ENCODE assay signal across 10 mouse cellular contexts in genomic region chr6:41091177-41091829, GRCm38 (mm10). TPM values are rescaled to one million over a fixed set of nuclear protein-coding genes. Genes with fewer than 3 reads are reported as not detected.
DNase-seq lines count a peak whose midpoint lies in the region; ATAC-seq and TF ChIP-seq lines count a peak whose summit lies in the region.
"Had no signal": no experiment of that assay in that cellular context is flagged by ENCODE, and none has a peak within 500 bp of the region (broad histone marks: within the 10 kb centered on the region; RNA-seq: fewer than 3 reads in every experiment).

No protein-coding gene starts in this region.

- 50% methylated on average over 4 of the region's 4 CpGs for WGBS in midbrain, postnatal 0 days

- no peak overlapping the region for H3K9ac ChIP-seq in midbrain, postnatal 0 days (replicated peaks; ENCODE audit: low read length, poor library complexity, severe bottlenecking)
- H3K9ac ChIP-seq: embryonic facial prominence, embryonic 15.5 days; limb, embryonic 12.5 days; stomach, embryonic 15.5 days had no signal

- peak; percentile 44 to 55 for DNase-seq in left cerebral cortex, adult 18-20 months (ENCODE audit: low spot score in 2 of 2)
- DNase-seq in left cerebral cortex, adult 8-10 months (ENCODE audit: low spot score in 2 of 2) = no peak
- peak; percentile 9 for DNase-seq in NIH3T3 (ENCODE audit: low read depth)
- peak; percentile 17 for DNase-seq in embryo, embryonic 9.5 days (ENCODE audit: extremely low spot score)
- DNase-seq in midbrain, postnatal 0 days (ENCODE audit: low spot score) = peak; percentile 58
- no peak for DNase-seq in cerebellum, adult 8-10 months
- DNase-seq in heart, postnatal 4 days = no peak

- no peaks in the 10 kb centered on the region for H3K9me3 ChIP-seq in midbrain, postnatal 0 days (ENCODE audit: low read length)
- H3K9me3 ChIP-seq: embryonic facial prominence, embryonic 15.5 days; limb, embryonic 12.5 days; stomach, embryonic 15.5 days had no signal

- H3K36me3 ChIP-seq in midbrain, postnatal 0 days (ENCODE audit: insufficient read depth, low read length) = no peaks in the 10 kb centered on the region
- H3K36me3 ChIP-seq: embryonic facial prominence, embryonic 15.5 days; limb, embryonic 12.5 days; stomach, embryonic 15.5 days had no signal

- H3K27ac ChIP-seq in midbrain, postnatal 0 days (ENCODE audit: low read depth, low read length) = no peak overlapping the region
- H3K27ac ChIP-seq: embryonic facial prominence, embryonic 15.5 days; limb, embryonic 12.5 days; stomach, embryonic 15.5 days had no signal

- no peak overlapping the region for H3K4me2 ChIP-seq in midbrain, postnatal 0 days (ENCODE audit: low read depth, low read length, poor library complexity, severe bottlenecking)
- H3K4me2 ChIP-seq: embryonic facial prominence, embryonic 15.5 days; limb, embryonic 12.5 days; stomach, embryonic 15.5 days had no signal

- ATAC-seq in midbrain, postnatal 0 days (ENCODE audit: low FRiP score) = no peak

- no peaks in the 10 kb centered on the region for H3K27me3 ChIP-seq in midbrain, postnatal 0 days (ENCODE audit: insufficient read depth, low read length)
- H3K27me3 ChIP-seq: embryonic facial prominence, embryonic 15.5 days; limb, embryonic 12.5 days; stomach, embryonic 15.5 days had no signal

- TF ChIP-seq CTCF in midbrain, postnatal 0 days (IDR thresholded peaks at IDR 0.05) = peak; percentile 63

- no peaks in the 10 kb centered on the region for H3K4me1 ChIP-seq in midbrain, postnatal 0 days (ENCODE audit: insufficient read depth, low read length)
- H3K4me1 ChIP-seq: embryonic facial prominence, embryonic 15.5 days; limb, embryonic 12.5 days; stomach, embryonic 15.5 days had no signal

- no peak overlapping the region for H3K4me3 ChIP-seq in midbrain, postnatal 0 days (ENCODE audit: low read depth, low read length)
- H3K4me3 ChIP-seq: embryonic facial prominence, embryonic 15.5 days; limb, embryonic 12.5 days; stomach, embryonic 15.5 days had no signal

RNA-seq across cellular contexts. Expression of gene 2210010C04Rik, which starts 56.0 kb away (rescaled TPM):
- total RNA-seq in left cerebral cortex, adult 18-20 months (2021) = not detected
- total RNA-seq in left cerebral cortex, adult 8-10 months (2022) = not detected
- total RNA-seq in midbrain, postnatal 0 days (2014; rRNA removed) = not detected in 2 replicates
- not detected in 2 replicates for polyA plus RNA-seq in midbrain, postnatal 0 days (2015; fragmentation: Nextera tagmentation; extraction: Ambion mirVana)
- total RNA-seq in heart, postnatal 4 days (2021) = not detected
- polyA plus RNA-seq: embryonic facial prominence, embryonic 15.5 days; limb, embryonic 12.5 days had no signal

Comparison
In these comparisons a context has a peak if more than half of its experiments do, and no peak if none do; other contexts are left out.
1. DNase-seq: peak in left cerebral cortex, adult 18-20 months (2 of 2), NIH3T3 (single experiment), embryo, embryonic 9.5 days (single experiment) and midbrain, postnatal 0 days (single experiment); none in left cerebral cortex, adult 8-10 months (0 of 2), cerebellum, adult 8-10 months (single experiment) and heart, postnatal 4 days (single experiment).